Mouse (Mus musculus): ENCODE measurements around the gene Ndufaf2.

The Ndufaf2 gene

GRCm38 (mm10) chr13:108046071-108046470 is 112.4 kb downstream of the Ndufaf2 start:
- Histone ChIP-seq H3K36me3 (ENCODE audit: control insufficient read depth, insufficient read depth, low read length, poor library complexity, severe bottlenecking) (peaks cover 3% of the 10 kb centered on the region), H3K27me3 (ENCODE audit: control insufficient read depth, insufficient read depth, low read length, poor library complexity, severe bottlenecking) (no peaks in the 10 kb centered on the region)
- DNase-seq (ENCODE audit: low read depth, low spot score): no peak

GRCm38 (mm10) chr13:108045646-108046045 is 112.8 kb downstream of the Ndufaf2 start:
- H3K27me3 ChIP-seq (ENCODE audit: control insufficient read depth, insufficient read depth, low read length, poor library complexity, severe bottlenecking): no peaks in the 10 kb centered on the region
- DNase-seq (ENCODE audit: low read depth, low spot score): no peak
- H3K36me3 ChIP-seq (ENCODE audit: control insufficient read depth, insufficient read depth, low read length, poor library complexity, severe bottlenecking): peaks cover 3% of the 10 kb centered on the region

GRCm38 (mm10) chr13:108044222-108044941 is 114.0 kb downstream of the Ndufaf2 start, which contains the start of gene Smim15:
Gene Smim15 (plus strand): TSS chr13:108044446.
- H3K36me3 ChIP-seq (ENCODE audit: control insufficient read depth, insufficient read depth, low read length, poor library complexity, severe bottlenecking): peaks cover 3% of the 10 kb centered on the region
- H3K27me3 ChIP-seq (ENCODE audit: control insufficient read depth, insufficient read depth, low read length, poor library complexity, severe bottlenecking): no peaks in the 10 kb centered on the region
- DNase-seq (ENCODE audit: low read depth, low spot score): peak; percentile 86

- Histone ChIP-seq H3K27me3 (ENCODE audit: control insufficient read depth, insufficient read depth, low read length, poor library complexity, severe bottlenecking) (no peaks in the 10 kb centered on the region), H3K36me3 (ENCODE audit: control insufficient read depth, insufficient read depth, low read length, poor library complexity, severe bottlenecking) (peaks cover 3% of the 10 kb centered on the region)
- DNase-seq (ENCODE audit: low read depth, low spot score): no peak
Observed at GRCm38 (mm10) chr13:108043431-108044221, 114.8 kb downstream of the Ndufaf2 start.

GRCm38 (mm10) chr13:108041358-108041757 is 117.1 kb downstream of the Ndufaf2 start:
- DNase-seq (ENCODE audit: low read depth, low spot score): peak; percentile 91
- no peaks in the 10 kb centered on the region for H3K27me3 ChIP-seq (ENCODE audit: control insufficient read depth, insufficient read depth, low read length, poor library complexity, severe bottlenecking)
- no peaks in the 10 kb centered on the region for H3K36me3 ChIP-seq (ENCODE audit: control insufficient read depth, insufficient read depth, low read length, poor library complexity, severe bottlenecking)

- Histone ChIP-seq H3K36me3 (ENCODE audit: control insufficient read depth, insufficient read depth, low read length, poor library complexity, severe bottlenecking) (no peaks in the 10 kb centered on the region), H3K27me3 (ENCODE audit: control insufficient read depth, insufficient read depth, low read length, poor library complexity, severe bottlenecking) (no peaks in the 10 kb centered on the region)
- no peak for DNase-seq (ENCODE audit: low read depth, low spot score)
Observed at GRCm38 (mm10) chr13:108040451-108040850, 118.0 kb downstream of the Ndufaf2 start.

GRCm38 (mm10) chr13:108039902-108040301 is 118.5 kb downstream of the Ndufaf2 start:
- no peaks in the 10 kb centered on the region for H3K27me3 ChIP-seq (ENCODE audit: control insufficient read depth, insufficient read depth, low read length, poor library complexity, severe bottlenecking)
- H3K36me3 ChIP-seq (ENCODE audit: control insufficient read depth, insufficient read depth, low read length, poor library complexity, severe bottlenecking): no peaks in the 10 kb centered on the region
- DNase-seq (ENCODE audit: low read depth, low spot score): no peak

- no peak for DNase-seq (ENCODE audit: low read depth, low spot score)
- no peaks in the 10 kb centered on the region for H3K36me3 ChIP-seq (ENCODE audit: control insufficient read depth, insufficient read depth, low read length, poor library complexity, severe bottlenecking)
- no peaks in the 10 kb centered on the region for H3K27me3 ChIP-seq (ENCODE audit: control insufficient read depth, insufficient read depth, low read length, poor library complexity, severe bottlenecking)
Observed at GRCm38 (mm10) chr13:108039375-108039774, 119.0 kb downstream of the Ndufaf2 start.

GRCm38 (mm10) chr13:108032789-108033188 is 125.6 kb downstream of the Ndufaf2 start:
- H3K36me3 ChIP-seq (ENCODE audit: control insufficient read depth, insufficient read depth, low read length, poor library complexity, severe bottlenecking): no peaks in the 10 kb centered on the region
- DNase-seq (ENCODE audit: low read depth, low spot score): no peak
- H3K27me3 ChIP-seq (ENCODE audit: control insufficient read depth, insufficient read depth, low read length, poor library complexity, severe bottlenecking): no peaks in the 10 kb centered on the region

GRCm38 (mm10) chr13:108025802-108026201 is 132.6 kb downstream of the Ndufaf2 start:
- H3K36me3 ChIP-seq (ENCODE audit: control insufficient read depth, insufficient read depth, low read length, poor library complexity, severe bottlenecking): no peaks in the 10 kb centered on the region
- no peaks in the 10 kb centered on the region for H3K27me3 ChIP-seq (ENCODE audit: control insufficient read depth, insufficient read depth, low read length, poor library complexity, severe bottlenecking)
- DNase-seq (ENCODE audit: low read depth, low spot score): no peak

GRCm38 (mm10) chr13:108017349-108017748 is 141.1 kb downstream of the Ndufaf2 start:
- no peaks in the 10 kb centered on the region for H3K27me3 ChIP-seq (ENCODE audit: control insufficient read depth, insufficient read depth, low read length, poor library complexity, severe bottlenecking)
- no peaks in the 10 kb centered on the region for H3K36me3 ChIP-seq (ENCODE audit: control insufficient read depth, insufficient read depth, low read length, poor library complexity, severe bottlenecking)
- DNase-seq (ENCODE audit: low read depth, low spot score): no peak

GRCm38 (mm10) chr13:108015166-108015565 is 143.3 kb downstream of the Ndufaf2 start:
- DNase-seq (ENCODE audit: low read depth, low spot score): no peak
- Histone ChIP-seq H3K27me3 (ENCODE audit: control insufficient read depth, insufficient read depth, low read length, poor library complexity, severe bottlenecking) (no peaks in the 10 kb centered on the region), H3K36me3 (ENCODE audit: control insufficient read depth, insufficient read depth, low read length, poor library complexity, severe bottlenecking) (no peaks in the 10 kb centered on the region)

- DNase-seq (ENCODE audit: low read depth, low spot score): no peak
Observed at GRCm38 (mm10) chr13:108013839-108014238, 144.6 kb downstream of the Ndufaf2 start.

GRCm38 (mm10) chr13:108013110-108013509 is 145.3 kb downstream of the Ndufaf2 start:
- H3K36me3 ChIP-seq (ENCODE audit: control insufficient read depth, insufficient read depth, low read length, poor library complexity, severe bottlenecking): no peaks in the 10 kb centered on the region
- H3K27me3 ChIP-seq (ENCODE audit: control insufficient read depth, insufficient read depth, low read length, poor library complexity, severe bottlenecking): no peaks in the 10 kb centered on the region
- no peak for DNase-seq (ENCODE audit: low read depth, low spot score)

More at GRCm38 (mm10) chr13:108013839-108014238, 144.6 kb downstream of the Ndufaf2 start:
- no peaks in the 10 kb centered on the region for H3K36me3 ChIP-seq (ENCODE audit: control insufficient read depth, insufficient read depth, low read length, poor library complexity, severe bottlenecking)
- no peaks in the 10 kb centered on the region for H3K27me3 ChIP-seq (ENCODE audit: control insufficient read depth, insufficient read depth, low read length, poor library complexity, severe bottlenecking)

- H3K36me3 ChIP-seq (ENCODE audit: control insufficient read depth, insufficient read depth, low read length, poor library complexity, severe bottlenecking): no peaks in the 10 kb centered on the region
- no peaks in the 10 kb centered on the region for H3K27me3 ChIP-seq (ENCODE audit: control insufficient read depth, insufficient read depth, low read length, poor library complexity, severe bottlenecking)
- no peak for DNase-seq (ENCODE audit: low read depth, low spot score)
Observed at GRCm38 (mm10) chr13:108007861-108008260, 150.6 kb downstream of the Ndufaf2 start.
